Mouse (Mus musculus) testis, postnatal 14 days (tissue): ENCODE results near the gene Abcb9.
A peak's percentile ranks its signal among the peaks of the same experiment; 100 is the strongest.

Experiments
- DNase-seq: peaks from one replicate; pipeline ENCODE4 v3.0.0; 2021; ENCODE audit warnings: low spot score

The Abcb9 gene

GRCm38 (mm10) chr5:124031068-124031955 is 64.3 kb downstream of the Abcb9 start:
- no peak for DNase-seq

DNA sequence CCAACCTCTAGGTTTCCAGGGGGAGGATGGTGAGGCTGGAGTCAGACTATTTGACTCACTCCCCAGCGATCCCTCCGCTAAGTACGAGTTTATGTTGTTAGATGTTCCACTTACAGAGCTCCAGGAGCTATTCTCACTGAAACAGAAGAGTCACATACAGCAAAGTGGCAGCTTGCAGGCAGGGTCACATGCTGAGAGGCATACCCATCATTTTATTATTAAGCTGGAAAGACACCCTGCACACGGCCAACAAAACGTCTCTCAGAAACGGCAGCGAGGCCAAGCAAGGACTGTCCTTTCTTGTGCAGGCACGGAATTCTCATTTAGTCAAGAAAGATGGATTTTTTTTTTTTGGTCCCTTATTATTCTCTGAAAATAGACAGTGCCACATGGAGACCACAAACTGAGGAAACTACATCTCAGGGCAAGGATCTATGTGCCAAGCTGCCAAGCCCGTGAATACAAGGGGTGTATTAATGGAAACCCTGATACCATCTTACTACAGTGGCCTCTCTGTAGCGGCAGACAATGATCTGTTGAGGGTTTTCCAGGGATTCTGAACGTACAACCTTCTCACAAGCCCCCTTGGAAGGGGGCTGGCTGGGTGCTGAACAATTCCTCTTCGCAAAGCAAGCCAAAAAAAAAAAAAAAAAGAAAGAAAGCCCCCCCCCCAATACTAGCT is 65.1 kb downstream of the Abcb9 start:
- no peak for DNase-seq

GRCm38 (mm10) chr5:124029220-124030035 is 66.2 kb downstream of the Abcb9 start:
- DNase-seq: no peak

- no peak for DNase-seq
Measured at GRCm38 (mm10) chr5:124028680-124029079, 66.9 kb downstream of the Abcb9 start.

DNA sequence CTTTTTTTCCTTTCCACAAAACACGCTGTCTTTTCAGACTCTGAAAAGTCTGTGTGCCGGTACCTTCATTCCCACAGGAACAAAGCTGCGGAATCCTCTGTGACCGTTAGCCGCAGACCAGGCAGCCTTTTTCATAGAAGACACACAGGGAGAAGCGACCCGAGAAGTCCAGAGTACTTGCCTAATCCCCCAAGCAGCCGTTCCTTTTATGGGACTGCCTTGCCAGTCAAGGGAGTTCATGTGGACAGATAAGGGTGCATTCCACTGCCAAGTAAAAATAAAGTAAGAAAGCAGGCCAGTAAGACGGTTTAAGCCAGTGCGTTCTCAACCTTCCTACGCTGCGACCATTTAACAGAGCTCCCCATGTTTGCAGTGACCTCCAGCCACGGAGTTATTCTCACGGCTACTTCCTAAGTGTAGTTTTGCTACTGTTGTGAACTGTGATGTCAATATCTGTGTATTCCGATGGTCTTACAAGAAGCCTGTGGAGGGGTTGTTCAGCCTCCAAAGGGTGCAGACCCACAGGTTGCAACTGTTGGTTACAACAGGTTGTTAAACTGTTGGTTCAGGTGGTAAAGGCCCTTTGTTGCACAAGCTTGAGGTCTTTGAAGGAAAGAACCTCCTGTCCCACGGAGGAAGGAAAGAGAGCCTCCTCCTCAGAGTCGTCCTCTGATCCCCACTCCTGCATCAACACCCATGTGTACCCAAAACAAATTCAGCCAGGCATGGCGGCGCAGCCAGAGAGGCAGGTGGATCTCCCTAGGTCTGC is 67.7 kb downstream of the Abcb9 start:
- DNase-seq: no peak

DNA sequence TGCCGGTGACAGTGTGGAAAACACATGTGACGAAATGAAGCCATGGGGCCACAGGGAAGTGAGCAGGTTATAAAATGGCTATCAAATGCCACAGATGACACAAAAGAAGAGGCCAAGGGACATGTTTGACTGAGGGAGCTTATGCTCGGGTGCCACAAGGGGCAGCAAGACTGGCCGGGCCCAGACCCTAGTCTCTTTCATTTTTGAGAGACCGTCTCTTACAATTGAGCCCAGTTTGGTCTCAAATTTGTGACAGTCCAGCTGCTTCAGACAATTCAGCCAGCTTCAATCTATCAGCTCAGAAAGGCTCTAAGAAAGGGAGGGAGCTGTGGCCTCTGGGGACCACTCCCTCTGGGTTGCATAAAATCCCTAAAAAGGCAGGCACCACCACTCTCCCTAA is 69.0 kb downstream of the Abcb9 start:
- DNase-seq: no peak

GRCm38 (mm10) chr5:124025587-124026441 is 69.8 kb downstream of the Abcb9 start:
- no peak for DNase-seq

DNA sequence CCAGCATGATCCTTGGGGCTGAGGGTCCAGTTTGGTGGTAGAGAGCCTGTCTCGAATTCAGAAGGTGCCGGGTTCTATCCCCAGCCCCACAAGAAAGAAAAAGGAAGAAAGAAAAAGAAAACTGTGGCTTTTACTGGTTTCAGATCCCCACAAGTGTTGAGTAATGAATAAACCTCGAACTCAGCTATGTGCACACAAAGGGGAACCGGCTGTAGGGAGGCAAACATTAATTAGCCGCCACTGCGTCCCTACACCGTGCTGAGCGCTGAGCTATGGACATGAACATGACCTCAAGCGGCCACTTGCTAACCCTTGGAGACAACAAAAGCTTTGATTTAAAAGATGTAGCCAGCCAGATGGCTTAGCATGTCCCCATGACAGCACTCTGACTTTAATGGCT is 70.5 kb downstream of the Abcb9 start:
- no peak for DNase-seq

- DNase-seq: no peak
Measured at GRCm38 (mm10) chr5:124024677-124025076, 70.9 kb downstream of the Abcb9 start.

- no peak for DNase-seq
Measured at GRCm38 (mm10) chr5:124022365-124022764, 73.2 kb downstream of the Abcb9 start.

DNA sequence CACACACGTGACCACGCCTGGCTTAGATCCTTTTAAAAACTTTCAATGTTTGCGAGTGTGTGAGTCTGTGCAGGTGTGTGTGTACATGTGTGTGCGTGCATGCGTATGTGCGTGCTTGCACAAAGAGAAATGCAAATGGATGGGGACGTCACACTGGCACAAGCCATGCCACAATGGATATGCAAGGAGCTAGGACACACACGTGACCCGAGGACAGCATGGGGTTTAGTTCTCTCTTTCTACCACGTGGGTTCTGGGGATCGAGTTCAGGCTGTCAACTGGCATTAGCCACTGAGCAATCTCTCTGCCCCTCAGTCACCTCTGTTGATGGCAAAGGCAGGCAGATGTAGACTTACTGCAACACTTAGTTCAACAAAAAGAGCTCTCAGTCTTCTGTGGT is 73.9 kb downstream of the Abcb9 start:
- DNase-seq: no peak

GRCm38 (mm10) chr5:124021148-124021547 is 74.5 kb downstream of the Abcb9 start:
- DNase-seq: no peak

DNA sequence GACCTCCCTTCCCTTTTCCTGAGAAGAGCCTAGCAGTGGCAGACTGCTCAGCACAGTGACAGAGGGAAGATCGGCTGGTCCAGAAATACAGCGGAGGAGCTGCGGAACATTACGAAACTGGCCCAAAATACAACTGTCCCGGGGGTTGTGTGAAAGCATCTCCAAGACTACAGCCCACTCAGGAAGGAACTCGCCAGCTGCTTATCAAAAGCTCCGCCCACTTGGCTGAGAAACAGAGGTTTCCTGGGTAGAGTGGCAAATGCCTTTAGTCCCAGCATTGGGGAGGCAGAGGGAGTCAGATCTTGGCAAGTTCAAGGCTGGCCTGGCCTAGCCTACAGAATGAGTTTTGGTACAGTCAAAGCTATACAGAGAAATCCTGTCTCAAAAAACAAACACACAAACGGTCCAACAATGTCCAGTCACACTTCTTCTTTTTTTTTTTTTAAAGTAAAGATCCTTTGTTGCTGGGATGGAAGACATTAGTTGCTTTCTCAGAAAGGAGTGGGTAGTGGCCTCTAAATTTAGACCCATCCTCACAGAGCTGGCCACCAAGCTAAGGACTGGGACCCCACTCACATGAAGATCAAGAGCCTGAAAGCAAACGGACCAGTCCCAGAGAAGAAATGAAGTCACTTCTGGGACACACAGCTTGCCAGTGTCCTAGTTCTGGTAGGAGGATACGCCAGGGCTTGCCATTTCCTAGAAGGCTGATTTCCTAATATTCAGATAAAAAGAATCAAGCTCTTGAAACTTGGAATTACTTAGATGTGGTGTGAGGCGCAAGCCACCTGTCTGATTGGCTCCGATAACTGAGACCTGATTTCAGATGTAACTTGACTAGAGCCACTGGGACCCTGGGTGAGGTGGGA is 76.0 kb downstream of the Abcb9 start:
- peak; percentile 78 for DNase-seq

- DNase-seq: no peak
Measured at GRCm38 (mm10) chr5:124018651-124019050, 76.9 kb downstream of the Abcb9 start.

GRCm38 (mm10) chr5:124017941-124018340 is 77.7 kb downstream of the Abcb9 start:
- no peak for DNase-seq

DNA sequence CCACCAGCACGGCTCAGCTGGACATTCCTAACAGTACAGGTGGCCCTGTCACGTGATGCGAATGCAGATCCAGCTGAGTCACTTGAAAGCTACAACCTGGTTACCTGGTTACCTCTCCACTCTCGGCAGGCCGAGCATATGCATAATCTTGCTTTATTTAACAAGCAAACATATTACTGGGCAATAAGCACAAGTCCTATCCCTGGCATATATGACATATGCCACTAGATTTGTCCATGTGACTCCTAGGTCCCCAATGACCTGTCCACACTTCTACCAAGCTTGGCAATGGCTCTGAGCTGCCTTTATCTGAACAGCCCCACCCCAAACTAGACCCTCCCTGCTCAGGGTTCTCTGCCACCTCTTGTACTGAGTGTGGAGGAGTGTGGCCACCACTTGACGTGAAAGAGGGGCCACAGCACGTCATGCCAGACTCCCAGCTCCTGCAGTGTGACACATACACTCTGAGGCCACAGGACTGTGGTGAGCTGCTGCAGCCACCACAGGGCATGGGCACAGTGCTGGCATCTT is 79.2 kb downstream of the Abcb9 start:
- no peak for DNase-seq

DNA sequence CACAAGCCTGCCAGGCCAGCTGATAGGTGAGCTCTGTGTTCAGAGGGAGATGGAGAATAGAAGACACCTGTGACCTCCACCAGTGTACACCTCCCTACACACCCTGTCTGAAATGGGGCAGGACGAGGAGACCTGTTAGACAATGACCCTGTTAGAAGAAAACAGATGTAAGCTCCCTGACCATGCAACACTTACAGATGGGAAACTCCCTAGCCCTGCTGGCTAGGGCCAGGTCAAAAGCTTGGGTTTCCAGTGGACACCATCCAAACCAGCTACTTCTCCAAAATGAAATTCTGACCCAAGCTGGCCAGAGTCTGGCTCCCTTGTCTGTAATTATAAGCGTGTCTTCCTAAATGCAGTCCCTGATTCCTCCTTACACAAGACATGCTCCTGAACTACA is 79.9 kb downstream of the Abcb9 start:
- no peak for DNase-seq

DNA sequence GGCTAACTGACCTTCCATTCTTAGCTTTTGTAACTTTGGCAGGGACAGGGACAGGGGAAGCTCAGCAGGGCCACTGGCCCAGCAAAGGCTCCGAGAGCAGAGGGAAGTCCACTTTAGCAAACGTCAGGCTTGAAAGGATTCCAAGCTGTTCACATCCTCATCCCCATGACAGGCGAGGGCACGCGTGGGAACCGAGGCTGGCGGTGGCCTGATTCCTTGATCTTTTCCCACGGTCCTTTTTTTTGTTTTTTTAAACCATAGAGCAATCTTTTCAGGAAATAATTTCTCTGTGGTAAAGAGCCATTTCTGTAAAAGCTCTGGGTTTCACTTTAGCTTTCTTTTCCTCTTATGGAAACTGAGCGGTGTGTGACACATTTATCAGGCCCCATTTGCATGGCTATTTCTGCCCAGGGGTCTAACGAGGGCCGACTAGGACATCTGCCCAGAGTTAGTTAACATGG is 80.8 kb downstream of the Abcb9 start:
- DNase-seq: no peak

GRCm38 (mm10) chr5:124014180-124014579 is 81.4 kb downstream of the Abcb9 start:
- no peak for DNase-seq
